Mouse (Mus musculus): ENCODE measurements around the gene Rnf141. TPM values are rescaled to one million over a fixed set of nuclear protein-coding genes. Genes with fewer than 3 reads are reported as not detected.

The Rnf141 gene
- polyA plus RNA-seq, 1 experiment from 2014 or later, result 27.1 TPM

DNA sequence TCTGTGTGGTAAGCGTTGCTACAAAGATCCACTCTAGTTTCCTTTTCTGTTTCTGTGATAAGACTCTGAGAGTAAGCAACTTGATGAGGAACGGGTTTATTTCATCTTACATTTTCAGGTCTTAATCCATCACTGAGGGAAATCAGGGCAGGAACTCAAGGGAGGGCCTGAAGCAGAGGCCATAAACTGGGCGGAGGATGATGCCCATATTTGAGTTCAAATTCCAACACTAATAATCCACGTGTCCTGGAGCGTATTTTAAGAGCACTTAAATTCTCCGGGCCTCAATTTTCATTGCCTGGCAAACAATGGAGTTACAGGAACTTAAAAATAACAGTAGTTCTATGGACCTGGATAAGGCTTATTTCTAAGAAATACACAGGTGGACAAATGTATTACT is 21.3 kb upstream of the Rnf141 start:
- H3K9me3 ChIP-seq (ENCODE audit: control insufficient read depth, low read length), result no peaks in the 10 kb centered on the region
- no peak overlapping the region for H3K27ac ChIP-seq (ENCODE audit: low read depth, low read length)
- H3K9ac ChIP-seq (ENCODE audit: low read depth, low read length), result no peak overlapping the region
- no peak for ATAC-seq (ENCODE audit: low FRiP score, low TSS enrichment)
- 65% methylated on average over 6 of the region's 6 CpGs for WGBS
- H3K4me1 ChIP-seq (ENCODE audit: control insufficient read depth, insufficient read depth, low read length), result peaks cover 12% of the 10 kb centered on the region; the same call in 1 of the 2 replicates
- H3K4me2 ChIP-seq (replicated peaks; ENCODE audit: low read depth, low read length), result no peak overlapping the region
- no peaks in the 10 kb centered on the region; the same call in 1 of the 2 replicates for H3K36me3 ChIP-seq (ENCODE audit: control insufficient read depth, insufficient read depth, low read length)
- no peak overlapping the region for H3K4me3 ChIP-seq (ENCODE audit: low read length)
- H3K27me3 ChIP-seq (ENCODE audit: control insufficient read depth, insufficient read depth, low read length), result no peaks in the 10 kb centered on the region

- 38% methylated on average over 10 of the region's 10 CpGs for WGBS
- no peak overlapping the region for H3K4me2 ChIP-seq (replicated peaks; ENCODE audit: low read depth, low read length)
- peaks cover 12% of the 10 kb centered on the region; the same call in 1 of the 2 replicates for H3K4me1 ChIP-seq (ENCODE audit: control insufficient read depth, insufficient read depth, low read length)
- no peak overlapping the region for H3K9ac ChIP-seq (ENCODE audit: low read depth, low read length)
- no peak overlapping the region for H3K4me3 ChIP-seq (ENCODE audit: low read length)
- no peaks in the 10 kb centered on the region for H3K27me3 ChIP-seq (ENCODE audit: control insufficient read depth, insufficient read depth, low read length)
- no peaks in the 10 kb centered on the region for H3K36me3 ChIP-seq (ENCODE audit: control insufficient read depth, insufficient read depth, low read length)
- H3K27ac ChIP-seq (ENCODE audit: low read depth, low read length), result no peak overlapping the region
- H3K9me3 ChIP-seq (ENCODE audit: control insufficient read depth, low read length), result no peaks in the 10 kb centered on the region
- peak; percentile 79 for ATAC-seq (ENCODE audit: low FRiP score, low TSS enrichment)
Observed at GRCm38 (mm10) chr7:110865038-110865437, 20.8 kb upstream of the Rnf141 start.

DNA sequence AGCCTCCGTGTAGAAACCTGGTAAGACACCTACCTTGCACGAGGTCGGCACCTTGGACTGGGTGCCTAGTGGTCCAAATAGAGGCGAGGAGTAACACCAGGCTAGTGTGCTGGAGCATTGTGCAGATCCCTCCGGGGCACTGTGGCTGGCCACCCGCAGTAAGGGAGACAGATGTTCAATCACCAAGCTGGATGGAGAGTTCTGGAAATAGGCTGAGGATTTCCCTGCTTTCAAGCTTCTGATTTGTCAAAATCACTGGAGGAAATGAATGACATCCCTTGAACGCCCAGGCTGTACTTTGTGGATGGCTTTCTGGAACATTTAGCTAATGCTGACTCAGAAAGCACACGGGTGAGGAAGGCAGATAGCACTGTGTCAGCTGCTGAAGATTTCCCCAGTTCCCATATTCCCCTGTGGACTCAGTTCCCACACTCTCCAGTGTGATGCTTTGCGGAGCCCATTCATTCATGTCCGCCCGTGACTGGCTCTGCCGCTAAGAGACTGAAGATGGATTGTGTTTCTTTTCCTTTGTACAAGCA is 18.6 kb upstream of the Rnf141 start, which contains the start of gene Lyve1:
Lyve1 (minus strand) TSS at position 489 of the 539 bp plus-strand sequence.
- Histone ChIP-seq H3K36me3 (ENCODE audit: control insufficient read depth, insufficient read depth, low read length) (no peaks in the 10 kb centered on the region), H3K4me1 (ENCODE audit: control insufficient read depth, insufficient read depth, low read length) (peaks cover 12% of the 10 kb centered on the region; the same call in 1 of the 2 replicates), H3K27ac (ENCODE audit: low read depth, low read length) (no peak within 1 kb of the TSS), H3K4me2 (replicated peaks; ENCODE audit: low read depth, low read length) (no peak within 1 kb of the TSS), H3K27me3 (ENCODE audit: control insufficient read depth, insufficient read depth, low read length) (no peaks in the 10 kb centered on the region), H3K9me3 (ENCODE audit: control insufficient read depth, low read length) (no peaks in the 10 kb centered on the region), H3K4me3 (ENCODE audit: low read length) (no peak within 1 kb of the TSS), H3K9ac (ENCODE audit: low read depth, low read length) (no peak within 1 kb of the TSS)
- no peak for ATAC-seq (ENCODE audit: low FRiP score, low TSS enrichment)
- 72% methylated on average over 12 of the region's 12 CpGs for WGBS

DNA sequence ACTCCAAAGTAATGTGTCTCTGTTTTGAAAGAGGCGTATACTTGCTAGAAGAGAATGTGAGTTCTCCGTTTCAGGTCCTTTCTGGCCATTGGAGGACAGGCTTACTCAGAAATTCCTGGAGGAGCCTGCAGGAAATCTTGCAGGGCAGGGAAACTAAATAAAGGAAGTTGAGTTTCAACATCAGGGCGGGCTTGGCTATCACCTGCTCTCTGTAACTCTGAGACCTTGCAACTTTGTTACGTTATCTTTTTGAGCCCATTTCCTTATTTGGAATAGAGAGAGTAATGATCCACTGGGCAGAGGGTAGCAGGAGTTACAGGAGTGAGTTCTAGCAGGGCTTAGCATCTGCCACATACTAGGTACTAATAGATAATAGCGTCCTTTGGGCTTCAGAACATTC is 15.9 kb upstream of the Rnf141 start:
- Histone ChIP-seq H3K27me3 (ENCODE audit: control insufficient read depth, insufficient read depth, low read length) (no peaks in the 10 kb centered on the region), H3K4me3 (ENCODE audit: low read length) (no peak overlapping the region), H3K27ac (ENCODE audit: low read depth, low read length) (peak overlapping the region; percentile 18; the same call in 1 of the 2 replicates), H3K36me3 (ENCODE audit: control insufficient read depth, insufficient read depth, low read length) (no peaks in the 10 kb centered on the region), H3K9me3 (ENCODE audit: control insufficient read depth, low read length) (no peaks in the 10 kb centered on the region), H3K9ac (ENCODE audit: low read depth, low read length) (no peak overlapping the region), H3K4me2 (replicated peaks; ENCODE audit: low read depth, low read length) (no peak overlapping the region), H3K4me1 (ENCODE audit: control insufficient read depth, insufficient read depth, low read length) (peaks cover 16% of the 10 kb centered on the region; the same call in 1 of the 2 replicates)
- peak; percentile 39; the same call in 1 of the 2 replicates for ATAC-seq (ENCODE audit: low FRiP score, low TSS enrichment)
- 39% methylated on average over 5 of the region's 5 CpGs for WGBS

GRCm38 (mm10) chr7:110855604-110856003 is 11.3 kb upstream of the Rnf141 start:
- Histone ChIP-seq H3K4me3 (ENCODE audit: low read length) (no peak overlapping the region), H3K27ac (ENCODE audit: low read depth, low read length) (no peak overlapping the region), H3K4me2 (replicated peaks; ENCODE audit: low read depth, low read length) (no peak overlapping the region), H3K27me3 (ENCODE audit: control insufficient read depth, insufficient read depth, low read length) (no peaks in the 10 kb centered on the region), H3K9me3 (ENCODE audit: control insufficient read depth, low read length) (no peaks in the 10 kb centered on the region), H3K9ac (ENCODE audit: low read depth, low read length) (no peak overlapping the region), H3K4me1 (ENCODE audit: control insufficient read depth, insufficient read depth, low read length) (peaks cover 28% of the 10 kb centered on the region), H3K36me3 (ENCODE audit: control insufficient read depth, insufficient read depth, low read length) (no peaks in the 10 kb centered on the region)
- 69% methylated on average over 1 of the region's 1 CpGs for WGBS
- ATAC-seq (ENCODE audit: low FRiP score, low TSS enrichment), result no peak

GRCm38 (mm10) chr7:110854927-110855546 is 10.8 kb upstream of the Rnf141 start:
- Histone ChIP-seq H3K27ac (ENCODE audit: low read depth, low read length) (no peak overlapping the region), H3K27me3 (ENCODE audit: control insufficient read depth, insufficient read depth, low read length) (no peaks in the 10 kb centered on the region), H3K9ac (ENCODE audit: low read depth, low read length) (no peak overlapping the region), H3K4me3 (ENCODE audit: low read length) (no peak overlapping the region), H3K4me2 (replicated peaks; ENCODE audit: low read depth, low read length) (no peak overlapping the region), H3K36me3 (ENCODE audit: control insufficient read depth, insufficient read depth, low read length) (no peaks in the 10 kb centered on the region), H3K9me3 (ENCODE audit: control insufficient read depth, low read length) (no peaks in the 10 kb centered on the region), H3K4me1 (ENCODE audit: control insufficient read depth, insufficient read depth, low read length) (peaks cover 28% of the 10 kb centered on the region)
- ATAC-seq (ENCODE audit: low FRiP score, low TSS enrichment), result peak; percentile 34; the same call in 1 of the 2 replicates
- 71% methylated on average over 8 of the region's 8 CpGs for WGBS

DNA sequence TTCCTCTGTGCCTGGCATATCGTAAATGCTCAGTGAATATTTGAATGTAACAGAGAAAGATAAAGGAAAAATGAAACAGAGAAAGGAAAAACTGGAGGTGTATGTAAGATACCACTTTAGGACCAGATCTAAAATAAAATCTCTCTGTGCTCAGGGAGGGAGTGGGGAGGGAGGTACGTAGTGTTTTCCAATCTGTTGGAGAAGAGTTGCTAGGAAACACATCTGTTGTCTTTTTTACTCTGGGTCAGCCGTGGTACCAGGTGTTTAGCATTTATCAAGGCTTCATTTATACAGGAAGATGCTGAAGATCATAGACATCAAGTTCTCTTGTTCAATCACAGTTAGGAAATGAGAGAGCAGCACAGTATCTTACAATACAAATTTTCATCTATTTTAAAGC is 10.3 kb upstream of the Rnf141 start:
- WGBS, result 45% methylated on average over 3 of the region's 3 CpGs
- Histone ChIP-seq H3K9ac (ENCODE audit: low read depth, low read length) (no peak overlapping the region), H3K4me3 (ENCODE audit: low read length) (no peak overlapping the region), H3K4me1 (ENCODE audit: control insufficient read depth, insufficient read depth, low read length) (peaks cover 28% of the 10 kb centered on the region), H3K27ac (ENCODE audit: low read depth, low read length) (no peak overlapping the region), H3K9me3 (ENCODE audit: control insufficient read depth, low read length) (no peaks in the 10 kb centered on the region), H3K4me2 (replicated peaks; ENCODE audit: low read depth, low read length) (no peak overlapping the region), H3K27me3 (ENCODE audit: control insufficient read depth, insufficient read depth, low read length) (no peaks in the 10 kb centered on the region), H3K36me3 (ENCODE audit: control insufficient read depth, insufficient read depth, low read length) (no peaks in the 10 kb centered on the region)
- no peak for ATAC-seq (ENCODE audit: low FRiP score, low TSS enrichment)

DNA sequence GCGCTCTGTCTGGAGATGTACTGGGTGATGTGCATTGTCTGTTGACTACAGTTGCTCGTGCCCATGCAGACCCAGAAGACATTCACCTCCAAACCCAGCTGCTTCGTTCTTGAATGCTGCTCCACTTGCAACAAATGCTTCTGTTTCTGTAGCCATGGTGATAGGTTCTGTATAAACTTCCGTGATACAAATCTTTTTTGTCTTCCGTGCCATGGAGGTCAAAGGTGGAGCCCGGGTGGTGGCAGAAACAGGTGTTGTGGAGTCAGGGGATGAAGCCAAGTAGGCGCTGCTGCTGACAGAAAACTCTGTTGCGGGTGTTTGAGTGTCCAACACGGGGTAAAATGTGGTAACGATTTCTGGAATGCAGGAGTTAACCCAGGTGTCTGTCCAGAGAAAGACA is 9.4 kb upstream of the Rnf141 start:
- Histone ChIP-seq H3K36me3 (ENCODE audit: control insufficient read depth, insufficient read depth, low read length) (no peaks in the 10 kb centered on the region), H3K4me2 (replicated peaks; ENCODE audit: low read depth, low read length) (no peak overlapping the region), H3K9ac (ENCODE audit: low read depth, low read length) (no peak overlapping the region), H3K4me3 (ENCODE audit: low read length) (no peak overlapping the region), H3K27me3 (ENCODE audit: control insufficient read depth, insufficient read depth, low read length) (no peaks in the 10 kb centered on the region), H3K9me3 (ENCODE audit: control insufficient read depth, low read length) (no peaks in the 10 kb centered on the region), H3K4me1 (ENCODE audit: control insufficient read depth, insufficient read depth, low read length) (peaks cover 28% of the 10 kb centered on the region), H3K27ac (ENCODE audit: low read depth, low read length) (no peak overlapping the region)
- no peak for ATAC-seq (ENCODE audit: low FRiP score, low TSS enrichment)
- 56% methylated on average over 10 of the region's 10 CpGs for WGBS

DNA sequence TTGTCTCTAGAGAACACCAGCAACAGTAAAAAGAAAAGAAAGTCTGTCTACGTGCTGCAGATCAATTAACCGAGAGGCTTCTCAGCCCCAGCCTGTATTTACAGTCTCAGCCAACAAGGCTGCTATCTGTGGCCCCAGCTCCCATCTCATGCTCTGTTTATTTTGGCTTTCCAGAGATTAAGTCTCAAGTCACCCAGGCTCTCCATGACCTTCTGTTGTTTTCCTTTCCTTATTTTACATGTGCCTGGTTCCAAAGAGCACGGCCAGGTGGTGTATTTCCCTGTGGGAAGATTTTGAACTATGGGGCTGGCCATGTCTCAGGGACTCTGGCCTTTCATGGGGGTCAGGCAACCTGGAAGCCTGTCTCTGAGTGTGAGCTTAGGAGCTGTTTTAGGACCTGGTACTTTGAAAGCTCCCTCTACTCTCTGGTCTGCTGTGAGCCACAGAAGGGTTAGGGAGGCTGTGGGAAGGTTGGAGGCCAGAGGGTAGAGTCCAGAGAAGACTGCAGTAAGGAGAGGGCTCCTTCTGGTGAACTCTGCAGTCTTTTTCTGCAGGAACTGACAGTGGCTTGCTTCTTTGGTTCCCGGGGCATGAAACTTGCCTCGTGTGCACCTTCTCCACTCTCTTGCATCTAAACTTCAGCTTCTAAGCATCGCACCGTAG is 7.4 kb upstream of the Rnf141 start:
- peak; percentile 67; the same call in 1 of the 2 replicates for ATAC-seq (ENCODE audit: low FRiP score, low TSS enrichment)

More for the DNA sequence above, 7.4 kb upstream of the Rnf141 start:
- H3K4me2 ChIP-seq (replicated peaks; ENCODE audit: low read depth, low read length), result no peak overlapping the region
- WGBS, result 44% methylated on average over 7 of the region's 7 CpGs
- no peak overlapping the region for H3K9ac ChIP-seq (ENCODE audit: low read depth, low read length)
- no peaks in the 10 kb centered on the region for H3K36me3 ChIP-seq (ENCODE audit: control insufficient read depth, insufficient read depth, low read length)
- no peak overlapping the region for H3K4me3 ChIP-seq (ENCODE audit: low read length)
- H3K27me3 ChIP-seq (ENCODE audit: control insufficient read depth, insufficient read depth, low read length), result no peaks in the 10 kb centered on the region
- peaks cover 28% of the 10 kb centered on the region for H3K4me1 ChIP-seq (ENCODE audit: control insufficient read depth, insufficient read depth, low read length)
- H3K9me3 ChIP-seq (ENCODE audit: control insufficient read depth, low read length), result no peaks in the 10 kb centered on the region
- H3K27ac ChIP-seq (ENCODE audit: low read depth, low read length), result peak overlapping the region; percentile 63
